Mouse (Mus musculus): ENCODE measurements around the gene Slc38a9. TPM values are rescaled to one million over a fixed set of nuclear protein-coding genes. Genes with fewer than 3 reads are reported as not detected.

Slc38a9 gene
- polyA plus RNA-seq, 1 experiment from 2014 or later = 12.8 TPM

DNA sequence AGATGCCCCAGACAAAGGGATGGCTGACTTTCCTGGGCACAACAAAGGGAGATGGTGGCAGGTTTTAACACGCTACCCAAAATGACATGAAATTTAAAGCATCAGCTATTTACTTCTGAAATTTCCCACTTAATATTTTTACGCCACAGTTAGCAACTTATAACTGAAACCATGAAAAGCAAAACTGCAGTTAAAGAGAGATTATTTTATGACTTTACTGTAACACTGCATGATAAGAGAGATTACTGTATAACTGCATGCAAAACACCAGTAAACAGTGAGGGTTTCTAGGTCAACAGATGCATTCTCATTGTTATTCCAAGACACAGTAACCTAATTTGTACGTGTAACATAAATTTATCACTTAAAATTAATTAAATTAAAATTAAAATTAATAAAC is 15.6 kb upstream of the Slc38a9 start:
- Histone ChIP-seq H3K36me3 (ENCODE audit: control insufficient read depth, insufficient read depth, low read length) (no peaks in the 10 kb centered on the region), H3K27ac (ENCODE audit: low read length) (no peak overlapping the region), H3K4me3 (ENCODE audit: low read length) (no peak overlapping the region), H3K27me3 (replicated peaks; ENCODE audit: control insufficient read depth, insufficient read depth, low read length) (0 out of 2 replicates have a peak, but pooled peaks cover 3% of the 10 kb centered on the region), H3K4me1 (ENCODE audit: control insufficient read depth, insufficient read depth, low read length) (no peaks in the 10 kb centered on the region), H3K9me3 (ENCODE audit: control insufficient read depth, low read length) (no peaks in the 10 kb centered on the region), H3K4me2 (ENCODE audit: low read depth, low read length) (no peak overlapping the region), H3K9ac (ENCODE audit: low read depth, low read length) (no peak overlapping the region)
- no peak for ATAC-seq
- 85% methylated on average over 3 of the region's 3 CpGs for WGBS

DNA sequence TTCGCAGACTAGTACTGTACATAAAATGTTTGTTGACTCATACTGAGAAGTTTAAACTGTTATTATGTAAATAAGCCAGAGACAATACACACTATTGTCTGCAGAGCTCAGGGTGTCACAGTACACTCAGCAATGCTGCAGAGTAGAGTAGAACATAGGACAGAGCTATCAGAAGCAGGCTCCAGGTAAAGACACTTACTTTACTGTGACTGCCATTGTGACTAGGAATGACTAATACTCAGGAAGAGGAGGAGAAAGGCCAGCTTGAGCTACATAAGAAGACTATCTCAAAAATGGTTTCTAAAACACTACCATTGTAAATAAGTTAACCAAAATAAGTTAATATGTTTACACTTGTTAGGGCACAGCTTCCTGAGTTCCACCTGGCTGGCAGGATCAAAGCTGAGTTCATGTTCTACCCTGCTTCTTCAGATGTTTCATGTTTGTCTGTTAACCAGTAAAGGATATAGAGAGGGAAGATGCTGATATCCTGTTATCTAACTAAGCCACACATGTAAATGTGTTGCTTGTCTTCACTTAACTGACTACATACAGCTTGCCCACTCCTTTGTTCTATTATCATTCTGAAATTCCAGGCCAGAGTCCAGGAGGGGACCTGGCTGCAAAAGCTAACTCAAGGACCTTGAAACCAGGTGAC is 14.9 kb upstream of the Slc38a9 start:
- Histone ChIP-seq H3K4me3 (ENCODE audit: low read length) (no peak overlapping the region), H3K4me2 (ENCODE audit: low read depth, low read length) (no peak overlapping the region), H3K27me3 (replicated peaks; ENCODE audit: control insufficient read depth, insufficient read depth, low read length) (0 out of 2 replicates have a peak, but pooled peaks cover 3% of the 10 kb centered on the region), H3K9me3 (ENCODE audit: control insufficient read depth, low read length) (no peaks in the 10 kb centered on the region), H3K4me1 (ENCODE audit: control insufficient read depth, insufficient read depth, low read length) (no peaks in the 10 kb centered on the region), H3K9ac (ENCODE audit: low read depth, low read length) (no peak overlapping the region), H3K27ac (ENCODE audit: low read length) (no peak overlapping the region), H3K36me3 (ENCODE audit: control insufficient read depth, insufficient read depth, low read length) (no peaks in the 10 kb centered on the region)
- WGBS = 87% methylated on average over 1 of the region's 1 CpGs
- no peak for ATAC-seq

DNA sequence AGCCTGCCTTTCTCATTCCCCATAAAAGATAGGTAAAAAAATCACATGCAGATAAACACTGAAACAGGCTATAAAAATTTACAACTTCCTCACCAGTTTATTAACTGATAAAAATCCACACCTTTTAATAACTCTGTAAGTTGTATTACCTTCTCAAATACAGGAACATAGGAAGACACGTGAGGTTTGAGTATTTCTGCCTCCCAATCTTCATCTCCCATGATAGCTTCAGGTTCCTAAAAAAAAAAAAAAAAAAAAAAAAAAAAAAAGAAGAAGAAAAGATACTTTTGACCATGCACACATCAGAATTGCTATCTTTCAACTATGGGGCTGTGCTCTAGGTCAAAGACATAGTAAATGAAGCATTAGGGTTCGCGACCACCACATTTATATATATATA is 9.4 kb upstream of the Slc38a9 start:
- Histone ChIP-seq H3K4me1 (ENCODE audit: control insufficient read depth, insufficient read depth, low read length) (no peaks in the 10 kb centered on the region), H3K27me3 (replicated peaks; ENCODE audit: control insufficient read depth, insufficient read depth, low read length) (0 out of 2 replicates have a peak, but pooled peaks cover 3% of the 10 kb centered on the region), H3K4me3 (ENCODE audit: low read length) (no peak overlapping the region), H3K4me2 (ENCODE audit: low read depth, low read length) (no peak overlapping the region), H3K36me3 (ENCODE audit: control insufficient read depth, insufficient read depth, low read length) (no peaks in the 10 kb centered on the region), H3K9me3 (ENCODE audit: control insufficient read depth, low read length) (peaks cover 13% of the 10 kb centered on the region), H3K27ac (ENCODE audit: low read length) (no peak overlapping the region), H3K9ac (ENCODE audit: low read depth, low read length) (no peak overlapping the region)
- peak; percentile 40; the same call in 1 of the 2 replicates for ATAC-seq
- WGBS = 80% methylated on average over 3 of the region's 3 CpGs

- Histone ChIP-seq H3K9ac (ENCODE audit: low read depth, low read length) (no peak within 1 kb of the TSS), H3K4me2 (ENCODE audit: low read depth, low read length) (no peak within 1 kb of the TSS), H3K27me3 (replicated peaks; ENCODE audit: control insufficient read depth, insufficient read depth, low read length) (0 out of 2 replicates have a peak, but pooled peaks cover 3% of the 10 kb centered on the region), H3K9me3 (ENCODE audit: control insufficient read depth, low read length) (peaks cover 13% of the 10 kb centered on the region), H3K4me1 (ENCODE audit: control insufficient read depth, insufficient read depth, low read length) (no peaks in the 10 kb centered on the region), H3K4me3 (ENCODE audit: low read length) (no peak within 1 kb of the TSS), H3K27ac (ENCODE audit: low read length) (no peak within 1 kb of the TSS), H3K36me3 (ENCODE audit: control insufficient read depth, insufficient read depth, low read length) (no peaks in the 10 kb centered on the region)
- no peak for ATAC-seq
- WGBS = 69% methylated on average over 45 of the region's 45 CpGs
Observed at GRCm38 (mm10) chr13:112652205-112652604, 8.3 kb upstream of the Slc38a9 start, which contains the start of gene Ddx4. Gene Ddx4, minus strand, starts transcription at chr13:112652475.

GRCm38 (mm10) chr13:112659986-112660573 is 471 bp upstream of the Slc38a9 start:
- no peaks in the 10 kb centered on the region for H3K36me3 ChIP-seq (ENCODE audit: control insufficient read depth, insufficient read depth, low read length)
- WGBS = 4% methylated on average over 10 of the region's 10 CpGs
- no peaks in the 10 kb centered on the region for H3K27me3 ChIP-seq (replicated peaks; ENCODE audit: control insufficient read depth, insufficient read depth, low read length)
- H3K9ac ChIP-seq (ENCODE audit: low read depth, low read length) = peak overlapping the region; percentile 59; the same call in 1 of the 2 replicates
- peak; percentile 65 for ATAC-seq
- peaks cover 4% of the 10 kb centered on the region; the same call in 1 of the 2 replicates for H3K4me1 ChIP-seq (ENCODE audit: control insufficient read depth, insufficient read depth, low read length)
- no peak overlapping the region for H3K27ac ChIP-seq (ENCODE audit: low read length)
- H3K4me3 ChIP-seq (ENCODE audit: low read length) = peak overlapping the region; percentile 73
- no peaks in the 10 kb centered on the region for H3K9me3 ChIP-seq (ENCODE audit: control insufficient read depth, low read length)
- peak overlapping the region; percentile 73 for H3K4me2 ChIP-seq (ENCODE audit: low read depth, low read length)

GRCm38 (mm10) chr13:112661687-112662086 is 1.1 kb downstream of the Slc38a9 start:
- no peak overlapping the region for H3K9ac ChIP-seq (ENCODE audit: low read depth, low read length)
- no peak for ATAC-seq
- 76% methylated on average over 2 of the region's 2 CpGs for WGBS
- H3K9me3 ChIP-seq (ENCODE audit: control insufficient read depth, low read length) = no peaks in the 10 kb centered on the region
- peaks cover 4% of the 10 kb centered on the region; the same call in 1 of the 2 replicates for H3K4me1 ChIP-seq (ENCODE audit: control insufficient read depth, insufficient read depth, low read length)
- no peaks in the 10 kb centered on the region for H3K27me3 ChIP-seq (replicated peaks; ENCODE audit: control insufficient read depth, insufficient read depth, low read length)
- no peaks in the 10 kb centered on the region for H3K36me3 ChIP-seq (ENCODE audit: control insufficient read depth, insufficient read depth, low read length)
- H3K27ac ChIP-seq (ENCODE audit: low read length) = no peak overlapping the region
- no peak overlapping the region for H3K4me2 ChIP-seq (ENCODE audit: low read depth, low read length)
- H3K4me3 ChIP-seq (ENCODE audit: low read length) = no peak overlapping the region

- 86% methylated on average over 10 of the region's 10 CpGs for WGBS
- H3K9ac ChIP-seq (ENCODE audit: low read depth, low read length) = no peak overlapping the region
- H3K4me2 ChIP-seq (ENCODE audit: low read depth, low read length) = no peak overlapping the region
- H3K36me3 ChIP-seq (ENCODE audit: control insufficient read depth, insufficient read depth, low read length) = no peaks in the 10 kb centered on the region
- H3K4me1 ChIP-seq (ENCODE audit: control insufficient read depth, insufficient read depth, low read length) = no peaks in the 10 kb centered on the region
- no peak for ATAC-seq
- no peaks in the 10 kb centered on the region for H3K27me3 ChIP-seq (replicated peaks; ENCODE audit: control insufficient read depth, insufficient read depth, low read length)
- H3K27ac ChIP-seq (ENCODE audit: low read length) = no peak overlapping the region
- H3K4me3 ChIP-seq (ENCODE audit: low read length) = no peak overlapping the region
- no peaks in the 10 kb centered on the region for H3K9me3 ChIP-seq (ENCODE audit: control insufficient read depth, low read length)
Observed at GRCm38 (mm10) chr13:112666433-112667024, 6.0 kb downstream of the Slc38a9 start.

GRCm38 (mm10) chr13:112667215-112667614 is 6.7 kb downstream of the Slc38a9 start:
- Histone ChIP-seq H3K4me2 (ENCODE audit: low read depth, low read length) (no peak overlapping the region), H3K9me3 (ENCODE audit: control insufficient read depth, low read length) (no peaks in the 10 kb centered on the region), H3K36me3 (ENCODE audit: control insufficient read depth, insufficient read depth, low read length) (no peaks in the 10 kb centered on the region), H3K27ac (ENCODE audit: low read length) (no peak overlapping the region), H3K4me1 (ENCODE audit: control insufficient read depth, insufficient read depth, low read length) (no peaks in the 10 kb centered on the region), H3K4me3 (ENCODE audit: low read length) (no peak overlapping the region), H3K9ac (ENCODE audit: low read depth, low read length) (no peak overlapping the region), H3K27me3 (replicated peaks; ENCODE audit: control insufficient read depth, insufficient read depth, low read length) (no peaks in the 10 kb centered on the region)
- no peak for ATAC-seq
- 73% methylated on average over 9 of the region's 9 CpGs for WGBS

DNA sequence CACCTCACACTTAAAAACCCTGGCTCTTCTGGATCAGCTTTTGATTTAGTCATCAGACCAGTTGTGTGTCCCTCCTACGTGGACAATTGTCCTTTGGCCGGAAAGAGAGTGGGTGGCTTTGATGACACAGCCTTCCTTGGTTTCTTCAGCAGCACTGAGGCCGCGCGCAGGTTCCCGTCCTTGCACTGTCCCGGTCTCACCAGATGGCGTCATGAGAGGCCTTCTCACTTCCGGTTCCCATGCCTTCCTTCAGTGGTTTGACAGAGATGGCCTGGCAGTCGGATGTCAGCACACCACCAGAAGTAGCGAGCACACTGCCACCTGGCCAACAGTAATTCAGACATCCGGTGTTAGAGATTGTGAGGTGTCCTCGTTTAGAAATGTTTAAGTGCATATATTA is 11.2 kb downstream of the Slc38a9 start:
- no peaks in the 10 kb centered on the region for H3K36me3 ChIP-seq (ENCODE audit: control insufficient read depth, insufficient read depth, low read length)
- WGBS = 74% methylated on average over 13 of the region's 13 CpGs
- H3K27me3 ChIP-seq (replicated peaks; ENCODE audit: control insufficient read depth, insufficient read depth, low read length) = no peaks in the 10 kb centered on the region
- no peak overlapping the region for H3K27ac ChIP-seq (ENCODE audit: low read length)
- no peaks in the 10 kb centered on the region for H3K9me3 ChIP-seq (ENCODE audit: control insufficient read depth, low read length)
- H3K4me3 ChIP-seq (ENCODE audit: low read length) = no peak overlapping the region
- H3K9ac ChIP-seq (ENCODE audit: low read depth, low read length) = no peak overlapping the region
- ATAC-seq = no peak
- no peak overlapping the region for H3K4me2 ChIP-seq (ENCODE audit: low read depth, low read length)
- peaks cover 4% of the 10 kb centered on the region; the same call in 1 of the 2 replicates for H3K4me1 ChIP-seq (ENCODE audit: control insufficient read depth, insufficient read depth, low read length)

Data from intestine, embryonic 16.5 days (tissue).